Mouse (Mus musculus) embryonic fibroblast, embryonic 13.5 days (primary cell): ENCODE data around the gene 1110008P14Rik. TPM values are rescaled to one million over a fixed set of nuclear protein-coding genes. Genes with fewer than 3 reads are reported as not detected.
A peak's percentile ranks its signal among the peaks of the same experiment; 100 is the strongest.

ENCODE experiments used
- H3K27ac ChIP-seq: 2 replicates; pipeline ENCODE4 v1.5.1; 2012; ENCODE audit warnings: low read length, control low read depth, inconsistent platforms; ENCODE audit not compliant: insufficient read depth
- H3K4me1 ChIP-seq: 2 replicates; pipeline ENCODE4 v1.6.1; 2011; ENCODE audit warnings: low read length; ENCODE audit not compliant: control insufficient read depth, insufficient read depth
- H3K4me3 ChIP-seq: 2 replicates; pipeline ENCODE4 v1.5.1; 2011; ENCODE audit warnings: mild to moderate bottlenecking, control low read depth, low read length; ENCODE audit not compliant: insufficient read depth
- CTCF ChIP-seq: IDR thresholded peaks from 2 replicates; pipeline ENCODE4 v1.5.1; 2011; ENCODE audit warnings: mild to moderate bottlenecking, control low read depth, low read length, moderate library complexity, borderline replicate concordance; ENCODE audit not compliant: insufficient read depth
- POLR2A ChIP-seq: IDR thresholded peaks from 2 replicates; pipeline ENCODE4 v1.6.1; 2011; ENCODE audit warnings: low read depth, mild to moderate bottlenecking, control low read depth, low read length, moderate library complexity
- polyA plus RNA-seq: library from polyadenylated mRNA; stranded (reverse); fragments of >200 nt; gene quantifications from 2 replicates; pipeline ENCODE4 v1.2.4, GENCODE M21; 2011; ENCODE audit warnings: low read depth; ENCODE audit not compliant: missing spikeins, insufficient read length

The 1110008P14Rik gene
- polyA plus RNA-seq, 1 experiment = 28.8 TPM

DNA sequence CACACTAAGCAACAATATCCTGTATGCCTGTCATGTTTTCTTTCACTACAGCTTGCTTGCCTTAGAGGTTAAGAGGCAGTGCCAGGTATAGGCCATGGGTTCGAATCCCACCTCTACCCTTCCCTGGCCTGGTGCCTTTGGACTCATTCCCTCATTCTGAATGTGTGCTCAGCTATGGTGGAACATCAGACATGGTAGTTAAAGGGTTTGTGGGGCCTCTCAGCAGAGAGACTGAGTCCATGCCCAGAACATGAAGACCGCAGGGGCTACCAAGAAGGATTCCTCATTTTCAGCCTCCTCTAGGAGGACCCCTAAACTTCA lies 38.4 kb downstream of the 1110008P14Rik start:
- H3K4me3 ChIP-seq = no peak overlapping the region
- H3K27ac ChIP-seq = peak overlapping the region; percentile 85
- peaks cover 12% of the 10 kb centered on the region for H3K4me1 ChIP-seq
- no peak for TF ChIP-seq POLR2A
- no peak for TF ChIP-seq CTCF

DNA sequence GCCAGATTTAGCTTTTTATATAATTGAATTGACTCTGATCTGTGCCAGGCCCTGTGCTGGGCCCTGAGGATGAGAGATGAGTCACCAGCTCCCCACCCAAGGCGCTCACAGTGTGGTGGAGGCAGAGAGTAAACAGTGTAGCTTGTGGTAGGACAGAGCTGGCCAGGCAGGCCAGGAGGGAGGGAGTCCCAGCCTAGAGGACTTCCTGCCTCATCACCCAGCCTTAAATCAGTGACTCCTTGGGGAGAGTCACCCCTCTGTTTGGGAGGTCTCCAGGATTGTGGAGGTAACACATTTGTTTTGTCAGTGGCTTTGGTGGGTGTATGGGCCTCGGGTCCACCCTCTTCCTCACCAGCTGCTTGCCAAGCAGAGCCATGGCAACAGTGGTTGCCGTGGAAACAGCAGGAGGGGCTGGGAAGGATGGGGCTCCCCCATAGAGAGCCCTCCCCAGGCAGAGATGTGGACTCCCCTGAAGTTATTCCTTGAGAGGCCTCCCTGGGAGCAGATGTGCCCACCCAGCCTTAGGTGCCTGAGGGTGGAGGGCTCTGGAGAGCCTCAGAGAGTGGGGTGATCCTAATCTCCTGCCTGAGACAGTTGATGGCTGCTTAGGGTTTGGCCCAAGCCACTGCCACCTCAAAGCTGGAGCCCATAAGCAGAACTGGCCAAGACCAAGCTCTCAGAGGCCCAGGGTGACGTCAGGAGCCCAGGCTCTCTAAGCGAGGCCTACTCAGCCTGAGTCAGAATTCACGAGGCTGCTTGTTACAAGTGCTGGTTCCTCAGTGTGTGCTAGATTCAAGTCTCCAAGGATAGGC lies 39.0 kb downstream of the 1110008P14Rik start:
- H3K4me3 ChIP-seq = no peak overlapping the region
- peaks cover 12% of the 10 kb centered on the region for H3K4me1 ChIP-seq
- H3K27ac ChIP-seq = peak overlapping the region; percentile 85
- no peak for TF ChIP-seq CTCF
- no peak; the same call in 1 of the 2 replicates for TF ChIP-seq POLR2A

DNA sequence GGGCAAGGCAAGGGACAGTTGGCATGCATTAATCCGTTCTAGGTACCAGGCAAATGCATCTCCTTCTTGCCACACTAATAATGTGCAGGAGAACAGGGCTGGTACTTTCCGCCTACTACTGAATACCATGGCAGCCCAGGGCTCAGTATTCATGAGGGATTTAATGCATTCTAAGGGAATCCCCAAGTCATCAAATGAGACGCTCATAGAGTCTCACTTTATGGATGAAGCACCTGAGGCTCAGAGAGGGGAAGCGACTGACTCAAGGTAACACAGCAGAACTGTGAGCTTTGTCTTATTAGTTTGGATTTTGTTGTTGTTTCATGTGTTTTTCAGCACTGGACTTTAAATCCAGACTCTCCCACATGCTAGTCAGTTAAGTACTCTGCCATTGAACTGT lies 39.7 kb downstream of the 1110008P14Rik start:
- H3K4me1 ChIP-seq = peaks cover 12% of the 10 kb centered on the region
- H3K27ac ChIP-seq = peak overlapping the region; percentile 85
- TF ChIP-seq POLR2A (no peak), CTCF (no peak)
- H3K4me3 ChIP-seq = no peak overlapping the region

DNA sequence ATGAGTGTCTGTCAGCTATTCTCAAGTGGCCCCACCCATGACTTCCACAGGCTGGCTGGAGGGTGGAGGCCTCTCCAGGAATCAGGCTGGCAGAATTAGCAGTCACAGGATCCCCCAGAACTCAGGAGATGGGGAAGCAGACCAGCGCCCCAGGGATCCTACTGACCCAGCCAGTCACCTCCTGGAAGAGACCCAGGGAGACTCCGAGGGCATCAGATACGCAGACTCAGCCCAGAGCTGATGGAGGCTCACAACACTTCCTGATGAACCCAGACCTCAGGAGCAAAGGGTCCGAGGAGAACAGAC lies 40.2 kb downstream of the 1110008P14Rik start:
- Histone ChIP-seq H3K4me1 (peaks cover 12% of the 10 kb centered on the region), H3K4me3 (no peak overlapping the region), H3K27ac (peak overlapping the region; percentile 85; the same call in 1 of the 2 replicates)
- TF ChIP-seq CTCF (no peak), POLR2A (no peak)

DNA sequence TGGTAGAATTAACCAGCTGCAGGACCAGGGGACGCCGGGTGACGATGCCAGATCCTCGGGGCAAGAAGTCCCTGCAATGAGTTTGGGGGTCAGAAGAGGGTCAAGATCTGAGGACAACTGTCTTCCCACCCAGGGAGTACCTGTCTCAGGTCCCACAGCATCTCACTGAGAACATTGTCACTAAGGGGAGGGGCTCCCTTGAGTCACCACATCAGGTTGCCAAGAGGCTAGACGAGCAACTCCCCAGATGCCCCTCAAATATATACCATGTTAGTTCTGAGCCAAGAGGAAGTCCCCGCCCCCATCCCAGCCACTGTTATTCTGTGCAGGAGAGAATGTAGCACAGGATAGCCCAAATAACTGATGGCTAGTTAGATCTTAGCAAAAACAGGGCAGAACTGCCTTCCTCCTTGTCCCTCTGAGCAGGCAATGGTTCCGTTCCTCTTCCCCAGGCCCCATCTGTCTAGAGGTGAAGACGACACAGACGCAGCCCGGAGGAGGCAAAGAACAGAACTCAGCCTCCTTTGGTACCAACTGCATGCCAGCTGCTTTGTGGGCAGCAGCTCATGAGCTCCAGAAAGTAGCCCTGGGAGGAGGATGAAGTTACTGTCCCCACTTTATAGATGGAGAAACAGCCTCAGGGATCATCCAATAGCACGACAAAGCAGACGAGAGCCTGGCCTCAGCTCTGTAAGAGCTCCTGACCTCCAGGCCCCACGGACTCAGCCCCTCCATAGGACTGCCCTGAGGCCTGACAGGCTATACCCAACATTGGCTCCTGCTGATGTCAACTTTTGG lies 40.7 kb downstream of the 1110008P14Rik start:
- no peak for TF ChIP-seq CTCF
- no peak for TF ChIP-seq POLR2A
- Histone ChIP-seq H3K27ac (no peak overlapping the region), H3K4me3 (no peak overlapping the region), H3K4me1 (peaks cover 12% of the 10 kb centered on the region)

DNA sequence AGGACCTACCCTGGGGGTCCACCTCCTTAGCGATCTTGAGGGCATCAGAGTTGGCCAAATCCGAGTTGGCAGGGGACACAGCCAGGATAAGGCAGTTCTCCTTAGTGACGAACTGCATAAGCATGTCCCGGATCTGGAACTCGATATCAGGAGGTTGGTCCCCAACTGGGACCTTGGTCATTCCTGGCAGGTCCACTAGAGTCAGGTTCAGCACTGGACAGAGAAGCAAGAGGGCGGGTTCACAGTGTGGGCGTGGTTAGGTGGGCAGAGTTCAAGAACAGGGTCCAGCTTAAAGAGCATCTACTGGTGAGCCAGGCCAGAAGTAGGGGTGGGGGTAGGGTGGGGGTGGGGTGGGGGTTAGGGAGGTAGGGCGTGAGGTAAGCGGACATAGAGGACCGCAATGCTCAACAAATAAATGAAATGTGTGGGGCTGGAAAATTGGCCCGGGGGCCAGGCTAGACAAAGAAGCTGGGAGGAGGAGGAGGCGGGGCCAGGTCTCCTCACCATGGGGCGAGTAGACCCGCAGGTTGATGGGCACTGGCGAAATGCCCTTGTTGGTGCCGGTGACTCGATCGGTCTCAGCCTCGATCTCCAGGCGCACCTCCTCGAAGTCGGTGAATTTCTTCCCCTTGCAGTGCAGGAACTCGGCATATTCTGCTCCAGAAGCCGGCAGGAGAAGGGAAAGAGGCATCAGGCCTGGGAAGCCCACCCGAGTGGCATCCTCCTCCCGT lies 41.7 kb downstream of the 1110008P14Rik start:
- no peak overlapping the region for H3K27ac ChIP-seq
- H3K4me3 ChIP-seq = no peak overlapping the region

DNA sequence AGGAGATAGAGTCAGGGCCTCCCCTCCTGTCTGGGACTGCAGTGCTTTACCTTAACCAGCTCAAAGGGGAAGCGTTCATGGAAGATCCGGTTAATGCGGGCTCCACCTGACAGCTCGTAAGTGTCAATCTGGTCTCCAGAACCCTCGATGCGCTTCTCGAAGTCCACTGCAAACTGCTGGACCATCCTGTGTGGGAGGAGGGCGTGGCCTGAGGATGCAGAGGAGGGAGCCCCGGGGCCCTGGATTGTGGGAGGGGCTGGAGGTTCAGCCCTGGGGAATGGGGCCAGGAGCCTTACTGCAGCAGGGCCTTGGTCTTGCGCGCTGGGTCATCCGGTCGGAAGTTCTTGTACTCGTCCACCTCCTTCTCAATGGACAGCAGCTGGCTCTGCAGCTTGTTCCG lies 45.9 kb downstream of the 1110008P14Rik start:
- no peak for TF ChIP-seq CTCF
- TF ChIP-seq POLR2A = no peak
- no peaks in the 10 kb centered on the region for H3K4me1 ChIP-seq
- no peak overlapping the region for H3K4me3 ChIP-seq
- no peak overlapping the region for H3K27ac ChIP-seq

More for the DNA sequence above, 41.7 kb downstream of the 1110008P14Rik start:
- TF ChIP-seq POLR2A = no peak
- no peak for TF ChIP-seq CTCF
- peaks cover 12% of the 10 kb centered on the region for H3K4me1 ChIP-seq

DNA sequence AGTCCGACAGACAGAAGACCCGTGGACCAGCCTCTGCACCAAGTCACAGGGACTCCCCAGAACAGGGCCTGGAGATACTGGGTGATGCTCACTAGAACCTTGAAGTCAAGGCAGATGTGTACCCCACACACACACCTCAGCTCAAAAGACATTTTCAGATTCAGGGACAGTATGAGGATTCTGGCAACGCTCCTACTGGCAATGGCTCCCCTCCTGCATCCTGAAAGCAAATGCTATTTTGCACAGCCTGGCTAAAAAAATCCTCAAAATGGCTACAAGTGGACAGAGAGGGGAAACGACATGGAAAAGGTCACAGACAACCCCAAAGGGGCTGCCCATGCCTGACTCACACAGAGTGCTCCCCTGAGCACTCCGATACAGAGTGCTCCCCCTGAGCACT lies 49.6 kb downstream of the 1110008P14Rik start:
- Histone ChIP-seq H3K4me3 (no peak overlapping the region), H3K27ac (no peak overlapping the region), H3K4me1 (peaks cover 2% of the 10 kb centered on the region; the same call in 1 of the 2 replicates)
- TF ChIP-seq POLR2A = no peak
- TF ChIP-seq CTCF = no peak

DNA sequence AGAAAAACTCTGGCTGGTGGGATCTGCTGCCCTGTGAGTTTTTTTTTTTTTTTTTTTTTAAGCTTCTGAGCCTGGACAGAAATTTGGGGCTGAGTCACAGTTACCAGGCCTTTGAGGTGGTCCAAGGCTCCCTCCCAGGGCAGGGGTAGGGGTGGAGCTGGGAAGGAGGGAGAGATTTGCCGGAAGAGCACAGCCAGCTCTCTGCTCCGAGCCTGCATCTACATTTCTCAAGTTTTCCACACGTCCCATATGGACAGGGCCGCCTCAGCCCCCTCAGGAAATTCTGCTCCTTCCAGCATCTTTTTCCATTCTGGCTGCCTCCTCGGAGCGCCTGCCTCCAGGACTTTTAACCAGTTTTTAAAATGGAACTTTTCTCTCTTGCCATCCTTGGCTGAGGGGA lies 52.2 kb downstream of the 1110008P14Rik start:
- H3K4me3 ChIP-seq = no peak overlapping the region
- H3K27ac ChIP-seq = peak overlapping the region; percentile 13; the same call in 1 of the 2 replicates
- TF ChIP-seq POLR2A (no peak), CTCF (no peak)

More for the DNA sequence above, 52.2 kb downstream of the 1110008P14Rik start:
- H3K4me1 ChIP-seq = peaks cover 9% of the 10 kb centered on the region
